Mouse (Mus musculus) bone marrow macrophage, adult 2 months (primary cell): ENCODE measurements around the gene Kif3c.

ENCODE experiments used
- CTCF ChIP-seq: IDR thresholded peaks from 2 replicates; pipeline ENCODE4 v1.5.1; 2012; ENCODE audit warnings: low read depth, mild to moderate bottlenecking, low read length, moderate library complexity
- POLR2A ChIP-seq: IDR thresholded peaks from 2 replicates; pipeline ENCODE4 v1.6.1; 2012; ENCODE audit warnings: mild to moderate bottlenecking, low read depth, low read length, borderline replicate concordance

DNA sequence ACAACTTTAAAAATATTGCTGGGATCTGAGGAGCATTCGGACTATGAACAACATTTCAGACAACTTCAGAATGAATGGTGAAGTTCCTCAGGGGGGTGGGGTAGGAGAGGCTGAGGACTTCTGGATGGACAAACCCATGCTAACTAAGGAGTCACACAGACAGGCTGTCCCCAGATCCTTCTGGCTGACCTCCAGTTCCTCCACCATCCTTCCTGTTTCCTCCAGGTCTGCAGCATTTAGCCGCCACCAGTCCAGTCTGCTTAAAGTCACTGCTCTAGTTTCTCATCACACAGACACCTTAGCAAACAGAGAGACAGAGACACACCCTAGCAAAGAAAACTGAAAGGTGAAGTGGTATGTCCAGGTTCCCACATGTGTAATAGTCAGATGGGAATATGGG, 59.2 kb downstream of the Kif3c start:
- TF ChIP-seq CTCF = no peak
- no peak for TF ChIP-seq POLR2A
